ENCODE assay signal across 8 mouse cellular contexts in genomic region chr15:98917538-98918498, GRCm38 (mm10). TPM values are rescaled to one million over a fixed set of nuclear protein-coding genes. Genes with fewer than 3 reads are reported as not detected.
A peak's percentile ranks its signal among the peaks of the same experiment; 100 is the strongest.
DNase-seq lines count a peak whose midpoint lies in the region; ATAC-seq and TF ChIP-seq lines count a peak whose summit lies in the region.

Gene Lmbr1l, minus strand, starts transcription at chr15:98918231.

- peaks cover 22% of the 10 kb centered on the region for H3K4me1 ChIP-seq in heart, embryonic 12.5 days (replicated peaks)
- peaks cover 8% of the 10 kb centered on the region; the same call in 1 of the 2 replicates for H3K4me1 ChIP-seq in kidney, postnatal 0 days (replicated peaks; ENCODE audit: insufficient read depth, low read length)
- no peaks in the 10 kb centered on the region; the same call in 1 of the 2 replicates for H3K4me1 ChIP-seq in liver, embryonic 11.5 days (replicated peaks; ENCODE audit: control insufficient read depth, insufficient read depth, low read length)
- peaks cover 9% of the 10 kb centered on the region for H3K4me1 ChIP-seq in stomach, embryonic 14.5 days (ENCODE audit: control insufficient read depth, insufficient read depth, low read length)

- no peaks in the 10 kb centered on the region for H3K27me3 ChIP-seq in heart, embryonic 12.5 days (replicated peaks)
- H3K27me3 ChIP-seq in kidney, postnatal 0 days (ENCODE audit: insufficient read depth, low read length): no peaks in the 10 kb centered on the region
- no peaks in the 10 kb centered on the region for H3K27me3 ChIP-seq in liver, embryonic 11.5 days (replicated peaks; ENCODE audit: control insufficient read depth, insufficient read depth, low read length)
- H3K27me3 ChIP-seq in stomach, embryonic 14.5 days (ENCODE audit: control insufficient read depth, insufficient read depth, low read length): no peaks in the 10 kb centered on the region

- TF ChIP-seq CTCF in kidney, postnatal 0 days (IDR thresholded peaks at IDR 0.05; ENCODE audit: low read depth): no peak

- DNase-seq in CD4-positive helper T cell, adult 2 months (ENCODE audit: low read depth, low spot score): peak; percentile 100
- DNase-seq in brain, embryonic 18.5 days (ENCODE audit: low read depth, low spot score): peak; percentile 99
- peak; percentile 99 for DNase-seq in kidney, postnatal 0 days (ENCODE audit: low spot score)
- peak; percentile 95 for DNase-seq in liver, embryonic 11.5 days (ENCODE audit: low spot score)
- peak; percentile 99 for DNase-seq in naive thymus-derived CD4-positive, alpha-beta T cell, adult 2 months (ENCODE audit: low read depth)

- WGBS in heart, embryonic 12.5 days: under 1% methylated on average over 82 of the region's 82 CpGs
- WGBS in kidney, postnatal 0 days: under 1% methylated on average over 82 of the region's 82 CpGs
- WGBS in liver, embryonic 11.5 days: under 1% methylated on average over 81 of the region's 82 CpGs
- under 1% methylated on average over 75 of the region's 82 CpGs for WGBS in stomach, embryonic 14.5 days

- peak; percentile 99 for ATAC-seq in erythroid progenitor cell, adult 5-6 weeks (replicated peaks; ENCODE audit: low FRiP score, poor library complexity, severe bottlenecking)
- peak; percentile 97 for ATAC-seq in heart, embryonic 12.5 days (ENCODE audit: insufficient number of reproducible peaks, low FRiP score)
- peak; percentile 98 for ATAC-seq in kidney, postnatal 0 days (replicated peaks; ENCODE audit: low FRiP score, low read depth)
- ATAC-seq in liver, embryonic 11.5 days (replicated peaks; ENCODE audit: low FRiP score): peak; percentile 100
- peak; percentile 98 for ATAC-seq in stomach, embryonic 14.5 days (ENCODE audit: insufficient number of reproducible peaks, insufficient read depth, low FRiP score, low read depth)

- peak within 1 kb of the TSS; percentile 79 for H3K4me2 ChIP-seq in heart, embryonic 12.5 days
- peak within 1 kb of the TSS; percentile 73 for H3K4me2 ChIP-seq in kidney, postnatal 0 days (ENCODE audit: low read length)
- H3K4me2 ChIP-seq in liver, embryonic 11.5 days: peak within 1 kb of the TSS; percentile 85
- H3K4me2 ChIP-seq in stomach, embryonic 14.5 days (replicated peaks; ENCODE audit: low read depth, low read length): peak within 1 kb of the TSS; percentile 54

- H3K4me3 ChIP-seq in heart, embryonic 12.5 days: peak within 1 kb of the TSS; percentile 83
- H3K4me3 ChIP-seq in kidney, postnatal 0 days (replicated peaks; ENCODE audit: low read depth, low read length): peak within 1 kb of the TSS; percentile 88
- peak within 1 kb of the TSS; percentile 80 for H3K4me3 ChIP-seq in liver, embryonic 11.5 days (ENCODE audit: low read depth, low read length)
- peak within 1 kb of the TSS; percentile 53 for H3K4me3 ChIP-seq in stomach, embryonic 14.5 days (ENCODE audit: low read depth, low read length)

- H3K27ac ChIP-seq in heart, embryonic 12.5 days (ENCODE audit: poor library complexity, severe bottlenecking): peak within 1 kb of the TSS; percentile 96
- H3K27ac ChIP-seq in kidney, postnatal 0 days: peak within 1 kb of the TSS; percentile 97
- peak within 1 kb of the TSS; percentile 72 for H3K27ac ChIP-seq in liver, embryonic 11.5 days (ENCODE audit: low read depth, low read length)
- H3K27ac ChIP-seq in stomach, embryonic 14.5 days (ENCODE audit: low read length): peak within 1 kb of the TSS; percentile 96

- H3K9ac ChIP-seq in heart, embryonic 12.5 days: peak within 1 kb of the TSS; percentile 84
- H3K9ac ChIP-seq in kidney, postnatal 0 days (ENCODE audit: low read depth, low read length): peak within 1 kb of the TSS; percentile 88
- peak within 1 kb of the TSS; percentile 70 for H3K9ac ChIP-seq in liver, embryonic 11.5 days (ENCODE audit: low read depth, low read length)
- peak within 1 kb of the TSS; percentile 70 for H3K9ac ChIP-seq in stomach, embryonic 14.5 days (replicated peaks; ENCODE audit: low read depth, low read length)

- no peaks in the 10 kb centered on the region for H3K9me3 ChIP-seq in heart, embryonic 12.5 days (replicated peaks)
- H3K9me3 ChIP-seq in kidney, postnatal 0 days (replicated peaks; ENCODE audit: low read length): no peaks in the 10 kb centered on the region
- H3K9me3 ChIP-seq in liver, embryonic 11.5 days (ENCODE audit: control insufficient read depth, low read length): no peaks in the 10 kb centered on the region
- no peaks in the 10 kb centered on the region for H3K9me3 ChIP-seq in stomach, embryonic 14.5 days (ENCODE audit: control insufficient read depth, low read depth, low read length)

- H3K36me3 ChIP-seq in heart, embryonic 12.5 days: peaks cover 17% of the 10 kb centered on the region
- H3K36me3 ChIP-seq in kidney, postnatal 0 days (ENCODE audit: insufficient read depth, low read length): peaks cover 10% of the 10 kb centered on the region; the same call in 1 of the 2 replicates
- peaks cover 6% of the 10 kb centered on the region for H3K36me3 ChIP-seq in liver, embryonic 11.5 days (ENCODE audit: control insufficient read depth, insufficient read depth, low read length)
- peaks cover 7% of the 10 kb centered on the region; the same call in 1 of the 2 replicates for H3K36me3 ChIP-seq in stomach, embryonic 14.5 days (ENCODE audit: control insufficient read depth, insufficient read depth, low read length)

RNA-seq across cellular contexts. Expression of gene Lmbr1l, which starts in this region (rescaled TPM):
- total RNA-seq in erythroid progenitor cell, adult 5-6 weeks (2015; ENCODE audit: low replicate concordance): 7.9 and 15.1 TPM in 2 replicates
- total RNA-seq in erythroid progenitor cell, adult 5-6 weeks (2017; ENCODE audit: low replicate concordance): 9.0 and 12.1 TPM in 2 replicates
- 16.9 and 17.2 TPM in 2 replicates for polyA plus RNA-seq in heart, embryonic 12.5 days (2016; fragmentation: Nextera tagmentation; extraction: Ambion mirVana)
- polyA plus RNA-seq in kidney, postnatal 0 days (2015; fragmentation: Nextera tagmentation; extraction: Ambion mirVana): 11.6 and 13.0 TPM in 2 replicates
- polyA plus RNA-seq in liver, embryonic 11.5 days (2014; fragmentation: Nextera tagmentation; extraction: Ambion mirVana): 1.6 and 2.8 TPM in 2 replicates
- polyA plus RNA-seq in stomach, embryonic 14.5 days (2014; fragmentation: Nextera tagmentation; extraction: Ambion mirVana): 5.1 and 8.8 TPM in 2 replicates

Comparison
In these comparisons a context has a peak if more than half of its experiments do, and no peak if none do; other contexts are left out.
1. Peak in every context shown above with its lines: DNase-seq, ATAC-seq, H3K4me3 ChIP-seq and H3K27ac ChIP-seq.